Mouse (Mus musculus) liver, postnatal 0 days (tissue): ENCODE results near the gene Hopx.

Source experiments
- CTCF ChIP-seq: sonication (generic); IDR thresholded peaks from 2 replicates; pipeline ENCODE4 v1.5.1; 2016; ENCODE audit warnings: antibody characterized with exemption, low read depth
- EP300 ChIP-seq: IDR thresholded peaks from 2 replicates; pipeline ENCODE4 v1.6.1; 2016; ENCODE audit warnings: antibody characterized with exemption, low read depth, mild to moderate bottlenecking

GRCm38 (mm10) chr5:77120701-77121100 is 5.8 kb upstream of the Hopx start:
- TF ChIP-seq EP300 (no peak), CTCF (no peak)
